Mouse (Mus musculus): Measurements from ENCODE around the gene Gm21820. TPM values are rescaled to one million over a fixed set of nuclear protein-coding genes. Genes with fewer than 3 reads are reported as not detected.
"Not testable (repeated sequence)": the region's sequence is repeated elsewhere in the genome, so short reads cannot be mapped to it uniquely, and the experiment has no call there.

The Gm21820 gene
- total RNA-seq (2021) = not detected
- long read RNA-seq, experiment 1 = 0 reads
- long read RNA-seq, experiment 2 = 0 reads

DNA sequence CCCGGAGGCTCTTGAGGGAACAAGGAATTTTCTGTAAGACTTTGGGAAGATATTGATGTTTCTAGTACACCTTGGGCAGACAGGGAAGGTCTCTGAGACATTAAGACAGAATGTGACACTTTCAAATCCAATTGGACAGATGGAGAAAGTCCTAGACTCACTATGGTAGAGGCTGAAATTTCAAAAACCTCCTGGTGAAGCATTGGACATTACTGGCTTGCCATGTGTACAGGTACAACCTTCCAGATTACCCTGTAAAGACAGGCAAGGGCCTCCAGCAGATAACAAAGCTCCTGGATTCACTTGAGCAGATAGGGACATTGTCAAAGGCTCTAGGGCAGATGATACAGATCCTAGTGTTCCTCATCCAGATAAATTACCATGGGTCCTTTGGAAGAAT is at the start of gene Gm21820:
TSS of gene Gm21820 (minus strand) at position 101 of the 400 bp plus-strand sequence.
- DNase-seq = not testable (repeated sequence)

Other genes starting within 250 kb of the Gm21820 start
- not detected for gene Gm20918, start 205.5 kb downstream of the Gm21820 start, total RNA-seq (2021)